ENCODE assay signal across 10 mouse cellular contexts in the genomic region with DNA sequence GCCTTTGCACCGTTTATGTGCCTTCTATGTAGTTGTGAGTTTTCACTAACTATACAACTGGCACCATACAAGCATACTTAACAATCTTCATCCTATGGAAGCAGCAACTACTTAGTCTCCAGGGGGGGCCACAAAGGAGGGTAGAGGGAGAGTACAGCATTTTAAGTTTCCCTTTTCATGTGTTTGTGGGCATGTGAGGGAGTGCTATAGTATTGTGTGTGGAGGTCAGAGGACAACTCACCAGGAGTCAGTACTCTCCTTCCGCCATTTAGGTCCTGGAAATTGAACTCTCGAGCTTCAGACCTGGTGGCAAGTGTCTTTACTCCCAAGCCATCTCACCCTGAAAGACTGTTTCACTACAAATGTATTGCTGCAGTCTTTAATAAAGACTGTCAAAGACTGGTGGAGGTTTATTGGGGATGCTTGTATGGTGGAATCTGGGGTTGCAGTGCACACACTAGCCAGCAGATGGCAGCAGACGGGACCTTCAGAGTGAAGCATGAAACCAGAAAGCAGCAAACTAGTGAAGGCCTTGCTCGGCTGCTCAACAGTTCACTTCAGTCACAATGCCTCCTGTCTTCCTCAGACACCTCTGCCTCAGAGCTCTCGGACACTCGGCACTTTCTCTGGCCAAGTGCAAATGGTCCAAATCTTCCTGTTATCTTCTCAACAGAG. TPM values are rescaled to one million over a fixed set of nuclear protein-coding genes. Genes with fewer than 3 reads are reported as not detected.
DNase-seq lines count a peak whose midpoint lies in the region; ATAC-seq and TF ChIP-seq lines count a peak whose summit lies in the region.
"Had no signal": no experiment of that assay in that cellular context is flagged by ENCODE, and none has a peak within 500 bp of the region (broad histone marks: within the 10 kb centered on the region; RNA-seq: fewer than 3 reads in every experiment).

No protein-coding gene starts in this region.

- WGBS in kidney, embryonic 16.5 days = 27% methylated on average over 7 of the region's 7 CpGs
- WGBS in embryonic facial prominence, embryonic 11.5 days = 23% methylated on average over 7 of the region's 7 CpGs
- 28% methylated on average over 7 of the region's 7 CpGs for WGBS in midbrain, postnatal 0 days

- no peak overlapping the region for H3K4me3 ChIP-seq in kidney, embryonic 16.5 days (ENCODE audit: low read length)
- H3K4me3 ChIP-seq in embryonic facial prominence, embryonic 11.5 days (ENCODE audit: low read depth, low read length) = no peak overlapping the region
- no peak overlapping the region for H3K4me3 ChIP-seq in midbrain, postnatal 0 days (ENCODE audit: low read depth, low read length)
- H3K4me3 ChIP-seq: embryonic facial prominence, embryonic 13.5 days; neural tube, embryonic 13.5 days had no signal

- H3K9ac ChIP-seq in kidney, embryonic 16.5 days (replicated peaks; ENCODE audit: low read length) = no peak overlapping the region
- H3K9ac ChIP-seq in embryonic facial prominence, embryonic 11.5 days (replicated peaks; ENCODE audit: low read length) = no peak overlapping the region
- H3K9ac ChIP-seq in midbrain, postnatal 0 days (replicated peaks; ENCODE audit: low read length, poor library complexity, severe bottlenecking) = no peak overlapping the region
- H3K9ac ChIP-seq: embryonic facial prominence, embryonic 13.5 days; neural tube, embryonic 13.5 days had no signal

- ATAC-seq in kidney, embryonic 16.5 days (ENCODE audit: low FRiP score, low TSS enrichment) = no peak
- no peak for ATAC-seq in embryonic facial prominence, embryonic 11.5 days (replicated peaks; ENCODE audit: insufficient number of reproducible peaks, low FRiP score, low TSS enrichment, low read depth)
- ATAC-seq in hematopoietic stem cell, adult 5-6 weeks (replicated peaks in 1 of 2; ENCODE audit: insufficient read depth in 1 of 2, low FRiP score in 2 of 2, low TSS enrichment in 1 of 2, low read depth in 1 of 2, poor library complexity in 2 of 2, severe bottlenecking in 2 of 2) = peak; percentile 75 to 89
- 0 out of 2 replicates have a peak, but pooled peaks have one; percentile 5 for ATAC-seq in midbrain, postnatal 0 days (ENCODE audit: low FRiP score)

- peak; percentile 96 for TF ChIP-seq CTCF in midbrain, postnatal 0 days (IDR thresholded peaks at IDR 0.05)

- H3K36me3 ChIP-seq in kidney, embryonic 16.5 days (ENCODE audit: insufficient read depth, low read length) = peaks cover 2% of the 10 kb centered on the region
- no peaks in the 10 kb centered on the region for H3K36me3 ChIP-seq in embryonic facial prominence, embryonic 11.5 days (replicated peaks; ENCODE audit: control insufficient read depth, insufficient read depth, low read depth, low read length)
- H3K36me3 ChIP-seq in midbrain, postnatal 0 days (ENCODE audit: insufficient read depth, low read length) = no peaks in the 10 kb centered on the region; the same call in 1 of the 2 replicates

- no peaks in the 10 kb centered on the region for H3K27me3 ChIP-seq in kidney, embryonic 16.5 days (ENCODE audit: insufficient read depth, low read length)
- H3K27me3 ChIP-seq in embryonic facial prominence, embryonic 11.5 days (ENCODE audit: control insufficient read depth, insufficient read depth, low read length) = no peaks in the 10 kb centered on the region
- no peaks in the 10 kb centered on the region for H3K27me3 ChIP-seq in midbrain, postnatal 0 days (ENCODE audit: insufficient read depth, low read length)
- H3K27me3 ChIP-seq: embryonic facial prominence, embryonic 13.5 days; neural tube, embryonic 13.5 days had no signal

- no peak overlapping the region for H3K27ac ChIP-seq in kidney, embryonic 16.5 days (ENCODE audit: low read length)
- H3K27ac ChIP-seq in embryonic facial prominence, embryonic 11.5 days (replicated peaks; ENCODE audit: low read depth, low read length) = no peak overlapping the region
- H3K27ac ChIP-seq in midbrain, postnatal 0 days (ENCODE audit: low read depth, low read length) = no peak overlapping the region
- H3K27ac ChIP-seq: embryonic facial prominence, embryonic 13.5 days; neural tube, embryonic 13.5 days had no signal

- no peak overlapping the region for H3K4me2 ChIP-seq in kidney, embryonic 16.5 days (replicated peaks; ENCODE audit: low read depth, low read length)
- no peak overlapping the region for H3K4me2 ChIP-seq in embryonic facial prominence, embryonic 11.5 days (ENCODE audit: low read depth, low read length)
- H3K4me2 ChIP-seq in midbrain, postnatal 0 days (ENCODE audit: low read depth, low read length, poor library complexity, severe bottlenecking) = no peak overlapping the region
- H3K4me2 ChIP-seq: embryonic facial prominence, embryonic 13.5 days; neural tube, embryonic 13.5 days had no signal

- no peaks in the 10 kb centered on the region for H3K4me1 ChIP-seq in kidney, embryonic 16.5 days (ENCODE audit: insufficient read depth, low read length)
- no peaks in the 10 kb centered on the region for H3K4me1 ChIP-seq in embryonic facial prominence, embryonic 11.5 days (ENCODE audit: control insufficient read depth, insufficient read depth, low read length)
- no peaks in the 10 kb centered on the region for H3K4me1 ChIP-seq in midbrain, postnatal 0 days (ENCODE audit: insufficient read depth, low read length)
- H3K4me1 ChIP-seq: embryonic facial prominence, embryonic 13.5 days; neural tube, embryonic 13.5 days had no signal

- H3K9me3 ChIP-seq in kidney, embryonic 16.5 days (ENCODE audit: low read length) = no peaks in the 10 kb centered on the region
- H3K9me3 ChIP-seq in embryonic facial prominence, embryonic 11.5 days (replicated peaks; ENCODE audit: control insufficient read depth, low read length) = no peaks in the 10 kb centered on the region
- no peaks in the 10 kb centered on the region for H3K9me3 ChIP-seq in midbrain, postnatal 0 days (ENCODE audit: low read length)
- H3K9me3 ChIP-seq: embryonic facial prominence, embryonic 13.5 days; neural tube, embryonic 13.5 days had no signal

- DNase-seq in kidney, adult 11 months = peak; percentile 39
- DNase-seq in adrenal gland, postnatal 14 days = peak; percentile 75
- peak; percentile 85 for DNase-seq in embryonic facial prominence, embryonic 11.5 days (ENCODE audit: low spot score)
- DNase-seq in left cerebral cortex, adult 8-10 months (ENCODE audit: low spot score in 2 of 2) = peak; percentile 22 to 65
- DNase-seq in midbrain, postnatal 0 days (ENCODE audit: low spot score) = peak; percentile 83
- peak; percentile 58 to 87 for DNase-seq in spleen, postnatal 4 days (ENCODE audit: low spot score in 2 of 2)

RNA-seq across cellular contexts. Expression of gene Tomm5, which starts 10.6 kb away (rescaled TPM):
- 238 and 253 TPM in 2 replicates for polyA plus RNA-seq in kidney, embryonic 16.5 days (2015; fragmentation: Nextera tagmentation; extraction: Ambion mirVana)
- total RNA-seq in adrenal gland, postnatal 14 days (2021) = 117 and 127 TPM in 2 replicates
- 200 and 211 TPM in 2 replicates for polyA plus RNA-seq in embryonic facial prominence, embryonic 11.5 days (2014; fragmentation: Nextera tagmentation; extraction: Ambion mirVana)
- 132 and 175 TPM in 2 replicates for total RNA-seq in hematopoietic stem cell, adult 5-6 weeks (2017)
- total RNA-seq in left cerebral cortex, adult 8-10 months (2022) = 10 to 100 TPM; 51.0 to 66.8 (median 61.3) TPM
- 109 and 128 TPM in 2 replicates for total RNA-seq in midbrain, postnatal 0 days (2014; rRNA removed)
- 194 and 204 TPM in 2 replicates for polyA plus RNA-seq in midbrain, postnatal 0 days (2015; fragmentation: Nextera tagmentation; extraction: Ambion mirVana)

RNA-seq across cellular contexts. Expression of gene Fbxo10, which starts 12.9 kb away (rescaled TPM):
- 17.9 and 19.2 TPM in 2 replicates for polyA plus RNA-seq in kidney, embryonic 16.5 days (2015; fragmentation: Nextera tagmentation; extraction: Ambion mirVana)
- total RNA-seq in adrenal gland, postnatal 14 days (2021) = 7.5 and 9.2 TPM in 2 replicates
- 6.5 and 7.7 TPM in 2 replicates for polyA plus RNA-seq in embryonic facial prominence, embryonic 11.5 days (2014; fragmentation: Nextera tagmentation; extraction: Ambion mirVana)
- 5.2 and 7.8 TPM in 2 replicates for total RNA-seq in hematopoietic stem cell, adult 5-6 weeks (2017)
- total RNA-seq in left cerebral cortex, adult 8-10 months (2022) = 10 to 100 TPM; 30.5 to 33.5 (median 31.9) TPM
- 22.1 and 24.6 TPM in 2 replicates for total RNA-seq in midbrain, postnatal 0 days (2014; rRNA removed)
- polyA plus RNA-seq in midbrain, postnatal 0 days (2015; fragmentation: Nextera tagmentation; extraction: Ambion mirVana) = 13.7 and 14.6 TPM in 2 replicates

Comparison
In these comparisons a context has a peak if more than half of its experiments do, and no peak if none do; other contexts are left out.
1. ATAC-seq: peak in hematopoietic stem cell, adult 5-6 weeks (2 of 2) and midbrain, postnatal 0 days (single experiment); none in kidney, embryonic 16.5 days (single experiment) and embryonic facial prominence, embryonic 11.5 days (single experiment).
2. Peak in every context shown above with its lines, with median percentiles within 50 percentile points of each other: DNase-seq.